Mouse (Mus musculus): ENCODE measurements around the gene Fev. TPM values are rescaled to one million over a fixed set of nuclear protein-coding genes. Genes with fewer than 3 reads are reported as not detected.

Gene Fev
- polyA plus RNA-seq, 1 experiment from 2014 or later = 0.17 TPM

GRCm38 (mm10) chr1:74859223-74859984, 25.8 kb downstream of the Fev start:
- Histone ChIP-seq H3K9me3 (no peaks in the 10 kb centered on the region), H3K4me3 (no peak overlapping the region), H3K27me3 (peaks cover 69% of the 10 kb centered on the region), H3K4me1 (peaks cover 34% of the 10 kb centered on the region), H3K36me3 (no peaks in the 10 kb centered on the region), H3K4me2 (no peak overlapping the region), H3K27ac (no peak overlapping the region), H3K9ac (no peak overlapping the region)
- no peak for ATAC-seq (ENCODE audit: insufficient number of reproducible peaks, low FRiP score, low TSS enrichment, low read depth)
- 41% methylated on average over 6 of the region's 6 CpGs for WGBS

GRCm38 (mm10) chr1:74858805-74859204, 26.4 kb downstream of the Fev start:
- Histone ChIP-seq H3K9ac (no peak overlapping the region), H3K27ac (no peak overlapping the region), H3K27me3 (peaks cover 75% of the 10 kb centered on the region), H3K4me1 (peaks cover 37% of the 10 kb centered on the region), H3K4me3 (peak overlapping the region; percentile 33; the same call in 1 of the 2 replicates), H3K9me3 (no peaks in the 10 kb centered on the region), H3K4me2 (peak overlapping the region; percentile 53), H3K36me3 (no peaks in the 10 kb centered on the region)
- WGBS = 9% methylated on average over 16 of the region's 16 CpGs
- ATAC-seq (ENCODE audit: insufficient number of reproducible peaks, low FRiP score, low TSS enrichment, low read depth) = no peak

GRCm38 (mm10) chr1:74858171-74858719, 27.0 kb downstream of the Fev start:
- Histone ChIP-seq H3K36me3 (no peaks in the 10 kb centered on the region), H3K9ac (no peak overlapping the region), H3K4me3 (peak overlapping the region; percentile 33), H3K27me3 (peaks cover 81% of the 10 kb centered on the region), H3K27ac (no peak overlapping the region), H3K4me2 (peak overlapping the region; percentile 53), H3K9me3 (no peaks in the 10 kb centered on the region), H3K4me1 (peaks cover 37% of the 10 kb centered on the region)
- no peak for ATAC-seq (ENCODE audit: insufficient number of reproducible peaks, low FRiP score, low TSS enrichment, low read depth)
- under 1% methylated on average over 29 of the region's 29 CpGs for WGBS

- ATAC-seq (ENCODE audit: insufficient number of reproducible peaks, low FRiP score, low TSS enrichment, low read depth) = no peak
- Histone ChIP-seq H3K4me1 (peaks cover 37% of the 10 kb centered on the region), H3K4me3 (peak overlapping the region; percentile 33), H3K9me3 (no peaks in the 10 kb centered on the region), H3K27ac (no peak overlapping the region), H3K4me2 (peak overlapping the region; percentile 53), H3K36me3 (no peaks in the 10 kb centered on the region), H3K9ac (no peak overlapping the region), H3K27me3 (peaks cover 84% of the 10 kb centered on the region)
- WGBS = 8% methylated on average over 4 of the region's 4 CpGs
Measured at GRCm38 (mm10) chr1:74857677-74858076, 27.5 kb downstream of the Fev start.

GRCm38 (mm10) chr1:74857201-74857600, 28.0 kb downstream of the Fev start:
- Histone ChIP-seq H3K27ac (no peak overlapping the region), H3K36me3 (no peaks in the 10 kb centered on the region), H3K9ac (no peak overlapping the region), H3K4me1 (peaks cover 37% of the 10 kb centered on the region), H3K4me3 (no peak overlapping the region), H3K4me2 (no peak overlapping the region), H3K9me3 (no peaks in the 10 kb centered on the region), H3K27me3 (peaks cover 88% of the 10 kb centered on the region)
- ATAC-seq (ENCODE audit: insufficient number of reproducible peaks, low FRiP score, low TSS enrichment, low read depth) = no peak
- WGBS = 3% methylated on average over 20 of the region's 20 CpGs

GRCm38 (mm10) chr1:74856791-74857190, 28.4 kb downstream of the Fev start:
- no peak overlapping the region for H3K4me2 ChIP-seq

GRCm38 (mm10) chr1:74856439-74856720, 28.8 kb downstream of the Fev start:
- Histone ChIP-seq H3K4me2 (no peak overlapping the region), H3K9me3 (no peaks in the 10 kb centered on the region), H3K4me3 (no peak overlapping the region), H3K9ac (no peak overlapping the region), H3K36me3 (no peaks in the 10 kb centered on the region), H3K27ac (no peak overlapping the region), H3K4me1 (peaks cover 37% of the 10 kb centered on the region), H3K27me3 (peaks cover 95% of the 10 kb centered on the region)
- 1% methylated on average over 11 of the region's 11 CpGs for WGBS
- no peak for ATAC-seq (ENCODE audit: insufficient number of reproducible peaks, low FRiP score, low TSS enrichment, low read depth)

More at GRCm38 (mm10) chr1:74856791-74857190, 28.4 kb downstream of the Fev start:
- Histone ChIP-seq H3K36me3 (no peaks in the 10 kb centered on the region), H3K27me3 (peaks cover 92% of the 10 kb centered on the region), H3K4me1 (peaks cover 37% of the 10 kb centered on the region), H3K9ac (no peak overlapping the region), H3K9me3 (no peaks in the 10 kb centered on the region), H3K27ac (no peak overlapping the region), H3K4me3 (no peak overlapping the region)
- no peak for ATAC-seq (ENCODE audit: insufficient number of reproducible peaks, low FRiP score, low TSS enrichment, low read depth)
- WGBS = 2% methylated on average over 7 of the region's 7 CpGs

- Histone ChIP-seq H3K9ac (no peak overlapping the region), H3K27me3 (peaks cover 97% of the 10 kb centered on the region), H3K27ac (no peak overlapping the region), H3K9me3 (no peaks in the 10 kb centered on the region), H3K4me2 (peak overlapping the region; percentile 100), H3K36me3 (no peaks in the 10 kb centered on the region), H3K4me3 (peak overlapping the region; percentile 65), H3K4me1 (peaks cover 37% of the 10 kb centered on the region)
- WGBS = 1% methylated on average over 74 of the region's 74 CpGs
- ATAC-seq (ENCODE audit: insufficient number of reproducible peaks, low FRiP score, low TSS enrichment, low read depth) = no peak
Measured at GRCm38 (mm10) chr1:74855651-74856438, 29.4 kb downstream of the Fev start.

GRCm38 (mm10) chr1:74855156-74855555, 30.1 kb downstream of the Fev start:
- Histone ChIP-seq H3K4me3 (peak overlapping the region; percentile 65), H3K27me3 (peaks cover 98% of the 10 kb centered on the region), H3K4me1 (peaks cover 37% of the 10 kb centered on the region), H3K4me2 (peak overlapping the region; percentile 100), H3K9me3 (no peaks in the 10 kb centered on the region), H3K36me3 (no peaks in the 10 kb centered on the region), H3K27ac (no peak overlapping the region), H3K9ac (peak overlapping the region; percentile 44)
- ATAC-seq (ENCODE audit: insufficient number of reproducible peaks, low FRiP score, low TSS enrichment, low read depth) = no peak
- WGBS = 2% methylated on average over 47 of the region's 48 CpGs

GRCm38 (mm10) chr1:74854306-74855056, 30.7 kb downstream of the Fev start, which contains the start of gene Cdk5r2:
Gene Cdk5r2, plus strand, starts transcription at chr1:74854934.
- H3K9ac ChIP-seq = peak within 1 kb of the TSS; percentile 44
- H3K4me3 ChIP-seq = peak within 1 kb of the TSS; percentile 65
- peak within 1 kb of the TSS; percentile 100 for H3K4me2 ChIP-seq
- H3K4me1 ChIP-seq = peaks cover 37% of the 10 kb centered on the region
- peak; percentile 84 for ATAC-seq (ENCODE audit: insufficient number of reproducible peaks, low FRiP score, low TSS enrichment, low read depth)
- peaks cover 97% of the 10 kb centered on the region for H3K27me3 ChIP-seq
- no peak within 1 kb of the TSS for H3K27ac ChIP-seq
- no peaks in the 10 kb centered on the region for H3K9me3 ChIP-seq
- H3K36me3 ChIP-seq = no peaks in the 10 kb centered on the region
- 4% methylated on average over 33 of the region's 39 CpGs for WGBS

- Histone ChIP-seq H3K9ac (no peak overlapping the region), H3K9me3 (no peaks in the 10 kb centered on the region), H3K36me3 (no peaks in the 10 kb centered on the region), H3K4me2 (no peak overlapping the region), H3K4me3 (no peak overlapping the region), H3K27ac (no peak overlapping the region), H3K27me3 (peaks cover 69% of the 10 kb centered on the region), H3K4me1 (peaks cover 19% of the 10 kb centered on the region)
- no peak for ATAC-seq (ENCODE audit: insufficient number of reproducible peaks, low FRiP score, low TSS enrichment, low read depth)
- 20% methylated on average over 6 of the region's 6 CpGs for WGBS
Measured at GRCm38 (mm10) chr1:74851001-74851775, 34.0 kb downstream of the Fev start.
